Mouse (Mus musculus) neutrophil, adult 5-6 weeks (primary cell): ENCODE measurements around the gene Steap2. TPM values are rescaled to one million over a fixed set of nuclear protein-coding genes. Genes with fewer than 3 reads are reported as not detected.
"Not testable (repeated sequence)": the region's sequence is repeated elsewhere in the genome, so short reads cannot be mapped to it uniquely, and the experiment has no call there.

Experiments used
- ATAC-seq: fragments of 151-379, 151-347 bp; 2 replicates; pipeline ENCODE4 v1.8.0; 2017; ENCODE audit warnings: mild to moderate bottlenecking, moderate TSS enrichment; ENCODE audit not compliant: insufficient number of reproducible peaks, poor library complexity, low FRiP score, severe bottlenecking; ENCODE audit errors: extremely low read depth
- total RNA-seq: library from RNA; stranded (forward); fragments of 200-1000 nt; gene quantifications from 2 replicates; pipeline ENCODE4 v1.2.3, GENCODE M21; 2017

Steap2 gene
- not detected in 2 replicates for total RNA-seq

- no peak for ATAC-seq
These were observed at the start of gene Steap2 for GRCm38 (mm10) chr5:5693956-5694653. Gene Steap2, minus strand, starts transcription at chr5:5694578.

DNA sequence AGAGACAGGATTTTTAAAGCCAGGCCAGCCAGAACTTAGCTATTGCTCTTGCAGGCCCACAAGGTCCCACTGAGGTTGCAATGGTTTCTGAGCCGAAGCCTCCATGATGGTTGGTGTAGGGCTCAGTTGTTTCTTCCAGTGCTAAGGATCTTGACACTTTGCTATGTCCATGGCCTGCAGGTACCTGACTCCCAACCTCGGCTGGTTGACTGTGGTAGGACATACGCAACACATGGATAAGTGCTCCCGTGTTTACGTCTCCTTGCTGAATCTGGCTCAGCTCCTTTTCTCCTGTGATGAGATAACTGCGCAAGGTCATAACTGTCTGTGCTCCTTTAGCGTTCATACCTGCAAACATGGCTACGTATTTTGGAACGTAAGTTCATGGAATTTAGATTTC is 40.1 kb upstream of the Steap2 start:
- ATAC-seq: no peak

DNA sequence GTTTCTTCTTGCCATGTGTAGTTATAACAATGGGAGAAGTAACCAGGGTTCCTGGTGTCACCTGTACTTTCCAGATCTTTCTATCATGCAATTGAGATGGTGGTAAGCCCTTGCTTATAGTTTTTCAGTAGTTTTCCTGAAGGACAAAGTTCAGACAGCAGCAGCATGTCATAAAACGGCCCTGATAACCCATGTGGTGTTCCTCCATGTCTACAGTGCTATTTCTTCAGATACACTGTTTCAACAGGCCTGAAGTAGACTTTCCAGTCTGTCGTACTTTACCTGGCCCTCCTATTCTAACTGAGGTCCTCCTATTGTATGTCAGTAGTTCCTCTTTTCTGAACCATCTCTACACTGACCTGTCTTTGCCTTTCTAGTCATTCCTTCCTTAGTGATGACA is 38.5 kb upstream of the Steap2 start:
- no peak for ATAC-seq

- no peak for ATAC-seq
These were observed 37.8 kb upstream of the Steap2 start for GRCm38 (mm10) chr5:5732208-5732607.

DNA sequence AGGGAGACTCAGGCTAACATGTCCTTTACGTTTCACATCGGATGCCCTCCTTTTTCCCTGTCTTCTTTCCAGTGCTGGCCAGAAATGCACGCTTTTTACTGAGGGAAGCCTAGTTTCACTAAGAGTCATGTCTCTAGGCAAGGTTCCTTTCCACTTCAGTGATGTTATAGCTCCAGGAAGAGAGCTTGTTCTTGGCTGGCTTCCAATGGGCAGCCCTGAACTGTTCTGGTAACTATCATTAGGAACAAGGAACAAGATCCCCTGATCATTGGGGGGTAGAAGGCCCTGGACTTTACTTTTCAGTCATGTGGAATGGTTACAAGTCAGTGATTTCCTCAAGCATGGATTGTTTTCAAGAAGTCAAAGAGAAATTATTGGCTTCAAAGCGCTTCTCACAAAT is 35.5 kb upstream of the Steap2 start:
- no peak for ATAC-seq

GRCm38 (mm10) chr5:5722217-5722616 is 27.8 kb upstream of the Steap2 start:
- no peak for ATAC-seq

DNA sequence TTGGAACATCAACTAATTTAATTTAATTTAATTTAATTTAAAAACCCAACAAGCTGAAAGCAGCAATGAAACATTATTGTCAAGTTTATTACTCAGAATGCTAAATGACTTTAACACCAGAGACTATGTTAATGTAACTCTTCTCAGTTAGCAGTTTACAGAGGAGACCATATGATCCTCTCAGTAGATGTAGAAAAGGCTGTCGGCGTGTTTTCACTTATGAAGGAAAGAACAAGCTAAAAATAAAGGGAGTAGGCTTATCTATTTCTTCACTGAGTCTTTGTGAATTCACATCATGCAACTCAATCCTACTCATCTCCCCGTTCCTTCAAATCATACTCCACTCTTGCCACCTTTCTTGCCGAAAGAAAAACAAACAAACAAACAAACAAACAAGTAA is 16.7 kb upstream of the Steap2 start:
- no peak for ATAC-seq

DNA sequence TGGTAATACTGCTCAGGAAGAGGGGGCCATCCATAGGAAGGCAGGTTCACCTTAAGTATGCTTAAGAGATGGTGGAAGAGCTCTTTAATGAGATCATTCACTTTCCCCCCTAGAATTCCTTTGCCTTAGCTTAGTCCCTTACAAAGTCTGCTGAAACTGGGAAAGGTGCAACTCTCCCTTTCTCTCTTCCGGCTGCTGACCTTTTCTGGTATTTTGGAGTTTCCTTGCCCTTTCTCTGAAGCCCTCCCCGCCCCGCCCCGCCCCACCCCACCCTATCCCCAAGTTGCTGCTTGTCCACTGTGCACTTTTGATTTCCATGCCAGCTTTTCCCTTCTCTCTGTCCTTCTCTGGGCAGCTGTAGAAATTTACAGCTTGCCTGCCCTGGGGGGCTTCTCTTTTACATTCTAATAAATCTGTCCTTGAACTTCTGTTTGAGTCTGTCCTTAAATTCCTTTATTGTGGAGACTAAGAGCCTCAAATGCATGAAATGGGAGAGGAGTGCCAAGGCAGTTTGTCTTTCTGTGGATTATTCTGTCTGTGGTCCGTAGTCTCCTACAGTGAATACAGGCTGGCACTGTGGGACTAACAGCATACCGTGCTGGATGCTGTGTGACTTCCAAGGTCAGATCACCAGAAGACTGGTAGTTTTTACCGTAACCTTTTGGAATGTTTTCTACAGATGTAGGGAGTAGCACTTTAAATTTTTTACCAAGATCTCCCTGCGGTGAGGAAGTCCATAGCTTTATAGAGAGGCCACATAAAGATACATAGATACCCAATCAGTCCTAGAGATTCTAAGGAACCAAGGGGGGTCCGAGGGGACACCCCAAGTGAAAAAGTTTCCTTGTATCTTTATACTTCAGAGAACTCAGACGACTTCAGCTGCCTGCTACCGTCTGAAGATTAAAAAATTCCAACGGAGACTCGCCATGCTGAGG is 13.2 kb upstream of the Steap2 start:
- ATAC-seq: no peak

DNA sequence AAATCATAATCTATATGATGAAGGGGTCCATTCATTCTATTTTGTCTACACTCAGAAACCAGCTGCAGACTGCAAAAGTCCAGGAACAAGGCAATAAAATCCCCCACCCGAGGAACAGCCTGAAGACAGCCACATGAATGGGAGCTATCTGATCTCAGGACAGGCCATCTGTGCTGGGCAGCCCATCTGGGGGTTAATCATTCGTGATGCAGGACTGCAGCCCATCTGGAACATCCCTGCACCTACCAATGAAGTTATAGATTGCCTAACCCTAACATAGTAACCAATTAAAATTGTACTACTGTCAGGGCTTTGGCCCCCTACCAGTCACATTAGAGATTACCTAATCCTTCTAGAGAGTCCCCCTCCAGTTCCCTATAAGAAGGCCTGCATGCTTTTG is 10.6 kb upstream of the Steap2 start:
- ATAC-seq: no peak

GRCm38 (mm10) chr5:5700386-5700785 is 6.0 kb upstream of the Steap2 start:
- ATAC-seq: no peak

GRCm38 (mm10) chr5:5698830-5699229 is 4.5 kb upstream of the Steap2 start:
- ATAC-seq: no peak

DNA sequence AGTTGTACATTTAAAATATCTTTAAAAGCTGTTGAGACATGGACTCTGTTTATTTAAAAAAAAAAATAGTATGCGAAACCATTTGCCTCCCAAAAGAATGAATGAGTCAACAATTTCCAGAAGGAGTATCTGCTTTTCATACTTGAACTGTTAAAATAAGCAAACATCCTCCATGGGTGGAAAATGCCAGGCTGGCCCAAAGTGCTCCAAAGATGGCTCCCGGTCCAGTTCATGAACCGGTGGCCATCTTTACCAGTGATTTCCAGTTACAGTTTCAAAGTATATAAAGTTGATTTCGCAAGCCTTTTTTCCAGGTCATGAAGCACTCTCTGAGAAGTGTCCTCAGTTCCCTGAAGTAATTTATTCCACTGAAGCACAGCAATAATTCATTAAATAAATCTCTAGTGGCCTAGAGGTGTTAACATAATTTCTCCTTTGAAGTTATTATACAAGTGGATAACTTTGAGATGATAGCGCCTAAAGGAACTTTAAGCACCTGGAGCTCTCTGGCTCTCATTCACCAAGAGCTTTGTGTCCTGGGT is 1.1 kb upstream of the Steap2 start:
- ATAC-seq: no peak

GRCm38 (mm10) chr5:5693541-5693955 is 830 bp downstream of the Steap2 start:
- no peak for ATAC-seq

DNA sequence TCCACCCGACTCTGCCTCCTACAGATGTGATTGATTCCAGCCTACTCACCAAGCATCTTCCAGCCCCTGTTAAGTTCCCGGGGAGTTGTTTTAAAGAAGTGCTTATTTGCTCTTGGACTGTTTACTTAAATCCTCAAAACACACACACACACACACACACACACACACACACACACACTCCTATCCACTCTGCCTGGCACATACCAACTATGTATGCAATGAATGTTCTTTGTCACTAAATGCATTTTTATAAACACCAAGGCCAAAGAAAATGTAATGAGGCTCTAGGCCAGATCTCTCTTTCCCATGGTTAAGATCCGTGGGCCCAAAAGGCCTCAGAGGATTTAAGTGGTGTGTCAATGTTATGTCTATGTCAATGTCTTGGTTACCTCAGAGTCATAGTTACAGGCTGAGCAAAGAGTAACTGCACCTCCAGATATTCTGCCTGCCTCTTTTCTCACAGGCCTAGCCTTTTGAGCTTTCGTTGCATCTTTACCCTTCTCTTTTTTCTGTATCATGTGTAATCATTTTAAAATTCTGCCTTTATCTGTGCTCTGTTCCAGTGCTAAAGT is 2.1 kb downstream of the Steap2 start:
- no peak for ATAC-seq

GRCm38 (mm10) chr5:5688945-5689540 is 5.3 kb downstream of the Steap2 start:
- ATAC-seq: no peak

DNA sequence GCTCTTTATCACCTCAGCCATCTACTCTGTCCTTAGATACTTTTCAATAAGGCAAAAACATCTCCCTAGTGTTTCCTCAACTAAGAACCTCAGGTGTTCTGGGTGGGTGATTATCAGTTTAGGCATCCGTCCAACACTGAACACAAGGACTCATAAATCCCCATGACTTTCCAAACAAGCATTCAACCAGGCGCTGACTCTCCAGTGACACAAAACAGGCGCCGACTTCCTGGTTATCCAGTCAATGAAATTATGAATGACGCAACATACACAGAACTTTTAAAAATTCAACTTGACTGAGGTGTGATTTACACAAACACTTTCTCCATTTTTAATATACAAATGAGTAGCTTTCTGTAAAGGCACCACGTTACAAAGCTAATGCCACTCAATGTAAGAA is 6.2 kb downstream of the Steap2 start:
- ATAC-seq: no peak

GRCm38 (mm10) chr5:5686973-5687372 is 7.4 kb downstream of the Steap2 start:
- ATAC-seq: no peak

DNA sequence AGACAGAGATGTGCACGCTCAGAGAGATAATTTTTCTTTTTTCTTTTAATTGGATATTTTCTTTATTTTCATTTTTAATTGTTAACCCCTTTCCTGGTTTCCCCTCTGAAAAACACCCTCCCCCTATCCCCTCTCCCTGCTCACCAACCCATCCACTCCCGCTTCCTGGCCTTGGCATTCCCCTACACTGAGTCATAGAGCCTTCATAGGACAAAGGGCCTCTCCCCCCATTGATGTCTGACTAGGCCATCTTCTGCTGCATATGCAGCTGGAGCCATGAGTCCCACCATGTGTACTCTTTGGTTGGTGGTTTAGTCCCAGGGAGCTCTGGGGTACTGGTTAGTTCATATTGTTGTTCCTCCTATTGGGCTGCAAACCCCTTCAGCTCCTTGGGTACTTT is 9.4 kb downstream of the Steap2 start:
- not testable (repeated sequence) for ATAC-seq

DNA sequence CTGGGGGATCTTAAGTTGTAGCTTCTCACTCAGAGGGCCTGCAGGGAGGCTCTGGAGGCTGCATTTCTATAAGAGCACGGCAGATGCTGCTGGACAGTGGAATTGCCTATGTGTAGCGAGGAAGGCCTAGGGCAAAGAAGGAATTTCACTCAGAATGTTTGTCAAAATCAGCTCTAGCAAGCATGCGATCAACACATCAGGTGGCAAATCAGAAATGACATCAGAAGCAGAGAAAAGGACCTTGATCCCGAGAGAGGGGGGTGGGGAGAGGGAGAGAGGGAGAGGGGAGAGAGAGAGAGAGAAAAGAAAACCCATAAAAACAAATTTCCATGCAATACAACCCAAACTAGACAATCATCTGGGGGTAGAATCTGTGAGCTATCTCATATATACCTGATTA is 11.1 kb downstream of the Steap2 start:
- no peak for ATAC-seq
